Mouse (Mus musculus): ENCODE results near the gene Nt5e.

The Nt5e gene

DNA sequence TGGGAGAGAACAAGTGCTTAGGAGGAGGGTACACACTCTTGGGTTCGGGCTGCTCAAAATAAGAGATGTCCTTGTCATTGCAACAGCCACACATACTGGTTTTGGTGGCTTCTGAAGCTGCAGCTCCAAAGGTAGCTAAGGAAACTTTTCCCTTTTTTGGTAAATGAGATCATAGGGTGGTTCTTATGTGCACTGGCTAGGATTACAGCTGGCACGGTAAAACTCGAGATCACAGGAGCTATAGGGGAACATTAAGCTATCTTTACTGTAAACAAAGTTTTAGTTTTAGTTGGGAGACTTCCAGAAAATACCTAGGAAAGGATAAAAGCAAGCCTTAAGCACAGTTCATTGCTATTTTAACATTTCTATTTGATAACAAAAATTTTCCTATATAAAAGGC is 24.2 kb downstream of the Nt5e start:
- Histone ChIP-seq H3K36me3 (ENCODE audit: insufficient read depth, low read length) (no peaks in the 10 kb centered on the region), H3K9me3 (ENCODE audit: low read length) (no peaks in the 10 kb centered on the region), H3K4me1 (replicated peaks; ENCODE audit: low read depth, low read length) (no peaks in the 10 kb centered on the region; the same call in 1 of the 2 replicates), H3K27me3 (ENCODE audit: insufficient read depth, low read length) (peaks cover 40% of the 10 kb centered on the region), H3K4me3 (replicated peaks; ENCODE audit: low read length) (no peak overlapping the region)
- TF ChIP-seq CTCF (conservative IDR thresholded peaks at IDR 0.05; ENCODE audit: low read length), result no peak
- TF ChIP-seq NANOG (IDR thresholded peaks at IDR 0.05; ENCODE audit: borderline replicate concordance, low read length), result no peak
- no peak for TF ChIP-seq POU5F1 (IDR thresholded peaks at IDR 0.05; ENCODE audit: borderline replicate concordance, low read length)

DNA sequence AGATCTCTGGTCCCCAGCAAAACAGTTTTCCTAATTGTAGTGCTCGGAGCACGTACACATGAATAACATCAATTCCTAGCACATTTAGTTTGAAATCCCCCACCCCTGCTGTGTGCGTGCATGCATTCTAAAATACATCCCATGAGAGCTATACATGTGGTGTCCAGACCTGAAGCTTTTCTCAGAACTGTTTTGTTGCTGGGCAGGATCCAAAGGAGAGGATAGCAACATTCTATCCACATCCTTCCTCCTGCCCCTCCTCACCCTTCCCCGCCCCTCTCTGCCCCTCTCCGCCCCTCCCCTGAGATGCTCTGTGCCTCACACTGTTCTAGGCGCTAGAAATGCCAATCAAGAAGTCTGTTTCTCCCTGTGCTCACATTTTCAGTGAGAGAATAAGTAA is 25.7 kb downstream of the Nt5e start:
- H3K4me1 ChIP-seq (replicated peaks; ENCODE audit: low read depth, low read length), result no peaks in the 10 kb centered on the region
- no peaks in the 10 kb centered on the region for H3K9me3 ChIP-seq (ENCODE audit: low read length)
- TF ChIP-seq NANOG (IDR thresholded peaks at IDR 0.05; ENCODE audit: borderline replicate concordance, low read length) (no peak), POU5F1 (IDR thresholded peaks at IDR 0.05; ENCODE audit: borderline replicate concordance, low read length) (no peak), CTCF (conservative IDR thresholded peaks at IDR 0.05; ENCODE audit: low read length) (no peak)
- peaks cover 43% of the 10 kb centered on the region for H3K27me3 ChIP-seq (ENCODE audit: insufficient read depth, low read length)
- H3K36me3 ChIP-seq (ENCODE audit: insufficient read depth, low read length), result no peaks in the 10 kb centered on the region
- no peak overlapping the region for H3K4me3 ChIP-seq (replicated peaks; ENCODE audit: low read length)

DNA sequence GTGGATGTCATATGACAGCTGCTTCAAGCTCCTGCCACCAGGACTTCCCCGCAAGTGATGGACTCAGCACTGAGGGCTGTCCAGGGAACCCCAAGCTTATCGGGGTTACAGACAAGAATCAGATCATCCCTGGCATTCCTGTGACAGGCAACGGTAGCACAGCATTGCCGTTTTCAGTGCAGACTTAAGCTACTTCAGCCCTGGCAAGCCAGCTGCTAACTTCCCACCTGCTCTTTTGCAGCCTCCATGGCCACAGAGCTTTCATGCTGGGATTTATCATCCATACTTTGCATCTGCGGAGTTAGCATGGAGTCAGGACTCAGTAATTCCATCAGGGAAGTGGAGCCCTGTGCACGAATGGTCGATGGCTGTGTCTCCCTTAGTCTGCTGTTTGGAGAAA is 26.5 kb downstream of the Nt5e start:
- Histone ChIP-seq H3K4me3 (replicated peaks; ENCODE audit: low read length) (no peak overlapping the region), H3K4me1 (replicated peaks; ENCODE audit: low read depth, low read length) (no peaks in the 10 kb centered on the region), H3K36me3 (ENCODE audit: insufficient read depth, low read length) (no peaks in the 10 kb centered on the region), H3K9me3 (ENCODE audit: low read length) (no peaks in the 10 kb centered on the region), H3K27me3 (ENCODE audit: insufficient read depth, low read length) (peaks cover 46% of the 10 kb centered on the region)
- no peak for TF ChIP-seq CTCF (conservative IDR thresholded peaks at IDR 0.05; ENCODE audit: low read length)
- TF ChIP-seq NANOG (IDR thresholded peaks at IDR 0.05; ENCODE audit: borderline replicate concordance, low read length), result no peak
- TF ChIP-seq POU5F1 (IDR thresholded peaks at IDR 0.05; ENCODE audit: borderline replicate concordance, low read length), result no peak

DNA sequence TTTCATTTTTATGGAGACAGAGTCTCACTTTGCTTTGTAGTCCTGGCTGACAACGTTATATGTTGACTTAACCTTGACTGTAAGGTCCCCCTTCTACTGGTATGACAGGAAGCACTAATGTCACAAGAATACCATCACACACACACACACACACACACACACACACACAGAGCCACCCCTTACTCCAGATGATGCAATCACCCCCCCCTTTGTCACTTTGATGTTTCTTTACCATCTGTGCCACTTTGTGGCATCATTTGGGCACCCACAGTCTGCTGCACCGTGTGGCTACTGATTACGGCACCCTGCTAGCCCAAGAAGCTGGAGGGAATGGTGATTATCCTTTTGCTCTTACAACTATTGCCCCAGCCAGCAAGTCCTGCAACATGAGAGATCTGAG is 30.2 kb downstream of the Nt5e start:
- H3K27me3 ChIP-seq (ENCODE audit: insufficient read depth, low read length), result peaks cover 38% of the 10 kb centered on the region
- H3K4me1 ChIP-seq (replicated peaks; ENCODE audit: low read depth, low read length), result peaks cover 12% of the 10 kb centered on the region
- no peaks in the 10 kb centered on the region for H3K9me3 ChIP-seq (ENCODE audit: low read length)
- no peaks in the 10 kb centered on the region for H3K36me3 ChIP-seq (ENCODE audit: insufficient read depth, low read length)
- TF ChIP-seq NANOG (IDR thresholded peaks at IDR 0.05; ENCODE audit: borderline replicate concordance, low read length) (no peak), CTCF (conservative IDR thresholded peaks at IDR 0.05; ENCODE audit: low read length) (no peak), POU5F1 (IDR thresholded peaks at IDR 0.05; ENCODE audit: borderline replicate concordance, low read length) (no peak)
- H3K4me3 ChIP-seq (replicated peaks; ENCODE audit: low read length), result no peak overlapping the region

GRCm38 (mm10) chr9:88359140-88359539 is 32.1 kb downstream of the Nt5e start:
- Histone ChIP-seq H3K36me3 (ENCODE audit: insufficient read depth, low read length) (no peaks in the 10 kb centered on the region), H3K9me3 (ENCODE audit: low read length) (no peaks in the 10 kb centered on the region), H3K27me3 (ENCODE audit: insufficient read depth, low read length) (peaks cover 43% of the 10 kb centered on the region), H3K4me3 (replicated peaks; ENCODE audit: low read length) (no peak overlapping the region), H3K4me1 (replicated peaks; ENCODE audit: low read depth, low read length) (peaks cover 24% of the 10 kb centered on the region)
- TF ChIP-seq CTCF (conservative IDR thresholded peaks at IDR 0.05; ENCODE audit: low read length) (no peak), POU5F1 (IDR thresholded peaks at IDR 0.05; ENCODE audit: borderline replicate concordance, low read length) (no peak), NANOG (IDR thresholded peaks at IDR 0.05; ENCODE audit: borderline replicate concordance, low read length) (no peak)

- no peaks in the 10 kb centered on the region for H3K9me3 ChIP-seq (ENCODE audit: low read length)
- no peak overlapping the region for H3K4me3 ChIP-seq (replicated peaks; ENCODE audit: low read length)
These were observed 34.4 kb downstream of the Nt5e start for GRCm38 (mm10) chr9:88361211-88361909.

DNA sequence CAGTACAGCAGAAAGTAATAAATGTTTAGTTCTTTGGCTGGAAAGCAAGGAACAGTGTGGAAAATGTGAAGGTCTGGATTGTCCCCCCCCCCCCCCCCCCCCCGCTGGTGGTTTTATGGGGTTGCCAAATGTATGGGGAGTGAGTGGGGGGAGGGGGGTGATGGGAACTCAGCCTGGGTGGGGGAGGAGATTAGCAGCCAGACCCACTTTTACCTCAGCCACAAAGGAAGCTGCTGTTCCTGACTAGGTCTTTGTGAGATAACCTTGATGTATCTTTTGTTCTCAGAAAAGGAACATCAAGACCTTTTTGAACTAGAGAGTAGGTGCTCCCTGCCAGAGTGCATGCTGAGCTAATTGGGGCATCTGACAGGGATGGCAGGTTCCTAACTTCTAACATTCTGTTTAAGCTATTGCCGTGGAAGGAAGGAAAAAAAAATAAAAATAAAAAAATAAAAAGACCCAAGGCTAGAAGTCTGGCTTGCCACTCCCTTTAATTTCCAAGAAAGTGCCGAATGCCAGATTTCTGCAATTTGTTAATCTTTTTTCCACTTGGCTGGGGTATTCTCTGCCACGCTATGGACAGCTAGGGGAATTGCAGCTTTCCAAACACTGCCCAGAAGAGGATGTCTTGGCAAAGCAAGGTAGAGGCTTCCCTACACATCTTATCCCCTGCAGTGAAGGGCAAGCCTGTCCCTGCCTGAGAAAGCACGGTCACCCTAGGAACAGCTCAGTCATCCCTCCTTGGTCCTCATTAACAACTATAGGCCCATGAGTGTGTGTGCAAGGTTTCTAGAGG is 35.3 kb downstream of the Nt5e start:
- Histone ChIP-seq H3K9me3 (ENCODE audit: low read length) (no peaks in the 10 kb centered on the region), H3K4me1 (replicated peaks; ENCODE audit: low read depth, low read length) (peaks cover 24% of the 10 kb centered on the region), H3K4me3 (replicated peaks; ENCODE audit: low read length) (no peak overlapping the region), H3K36me3 (ENCODE audit: insufficient read depth, low read length) (no peaks in the 10 kb centered on the region), H3K27me3 (ENCODE audit: insufficient read depth, low read length) (peaks cover 48% of the 10 kb centered on the region)
- TF ChIP-seq CTCF (conservative IDR thresholded peaks at IDR 0.05; ENCODE audit: low read length) (0 out of 2 replicates have a peak, but pooled peaks have one; percentile 1), POU5F1 (IDR thresholded peaks at IDR 0.05; ENCODE audit: borderline replicate concordance, low read length) (no peak), NANOG (IDR thresholded peaks at IDR 0.05; ENCODE audit: borderline replicate concordance, low read length) (peak; percentile 92)

More at GRCm38 (mm10) chr9:88361211-88361909, 34.4 kb downstream of the Nt5e start:
- peaks cover 24% of the 10 kb centered on the region for H3K4me1 ChIP-seq (replicated peaks; ENCODE audit: low read depth, low read length)
- no peaks in the 10 kb centered on the region for H3K36me3 ChIP-seq (ENCODE audit: insufficient read depth, low read length)
- peaks cover 52% of the 10 kb centered on the region for H3K27me3 ChIP-seq (ENCODE audit: insufficient read depth, low read length)
- no peak for TF ChIP-seq POU5F1 (IDR thresholded peaks at IDR 0.05; ENCODE audit: borderline replicate concordance, low read length)
- TF ChIP-seq CTCF (conservative IDR thresholded peaks at IDR 0.05; ENCODE audit: low read length), result no peak
- TF ChIP-seq NANOG (IDR thresholded peaks at IDR 0.05; ENCODE audit: borderline replicate concordance, low read length), result no peak

- Histone ChIP-seq H3K9me3 (ENCODE audit: low read length) (no peaks in the 10 kb centered on the region), H3K4me1 (replicated peaks; ENCODE audit: low read depth, low read length) (peaks cover 24% of the 10 kb centered on the region), H3K4me3 (replicated peaks; ENCODE audit: low read length) (no peak overlapping the region), H3K27me3 (ENCODE audit: insufficient read depth, low read length) (peaks cover 46% of the 10 kb centered on the region), H3K36me3 (ENCODE audit: insufficient read depth, low read length) (no peaks in the 10 kb centered on the region)
- TF ChIP-seq POU5F1 (IDR thresholded peaks at IDR 0.05; ENCODE audit: borderline replicate concordance, low read length) (no peak), NANOG (IDR thresholded peaks at IDR 0.05; ENCODE audit: borderline replicate concordance, low read length) (no peak), CTCF (conservative IDR thresholded peaks at IDR 0.05; ENCODE audit: low read length) (no peak)
These were observed 36.1 kb downstream of the Nt5e start for GRCm38 (mm10) chr9:88363102-88363501.
